Mouse (Mus musculus) hindbrain, embryonic 14.5 days (tissue): ENCODE measurements around the gene Prdm16. TPM values are rescaled to one million over a fixed set of nuclear protein-coding genes. Genes with fewer than 3 reads are reported as not detected.

Experiments
- ATAC-seq: fragments of 200-750 bp; cut with Nextera tagmentation; 2 replicates; pipeline ENCODE4 v1.8.0; 2017; ENCODE audit warnings: moderate number of reproducible peaks, mild to moderate bottlenecking, moderate TSS enrichment, moderate library complexity; ENCODE audit not compliant: low FRiP score
- DNase-seq: peaks from one replicate; pipeline ENCODE4 v3.0.0-alpha.2; 2015; ENCODE audit warnings: low spot score
- H3K27ac ChIP-seq: fragments of 300-500 bp; sonication (generic); 2 replicates; pipeline ENCODE4 v1.5.1; 2014; ENCODE audit warnings: mild to moderate bottlenecking, moderate library complexity
- H3K27me3 ChIP-seq: fragments of 300-500 bp; sonication (generic); 2 replicates; pipeline ENCODE4 v1.6.1; 2014; ENCODE audit warnings: mild to moderate bottlenecking, low read length, mixed read lengths; ENCODE audit not compliant: control insufficient read depth, insufficient read depth
- H3K36me3 ChIP-seq: fragments of 300-500 bp; sonication (generic); replicated peaks from 2 replicates; pipeline ENCODE4 v1.6.1; 2014; ENCODE audit not compliant: control insufficient read depth, insufficient read depth
- H3K4me1 ChIP-seq: fragments of 300-500 bp; sonication (generic); replicated peaks from 2 replicates; pipeline ENCODE4 v1.6.1; 2014; ENCODE audit warnings: antibody characterized with exemption, low read length, mixed read lengths; ENCODE audit not compliant: control insufficient read depth, insufficient read depth
- H3K4me2 ChIP-seq: fragments of 300-500 bp; sonication (generic); replicated peaks from 2 replicates; pipeline ENCODE4 v1.6.1; 2014; ENCODE audit warnings: mild to moderate bottlenecking, moderate library complexity
- H3K4me3 ChIP-seq: fragments of 300-500 bp; sonication (generic); replicated peaks from 2 replicates; pipeline ENCODE4 v1.5.1; 2014; ENCODE audit warnings: mild to moderate bottlenecking, low read length
- H3K9ac ChIP-seq: fragments of 300-500 bp; sonication (generic); 2 replicates; pipeline ENCODE4 v1.6.1; 2014
- H3K9me3 ChIP-seq: fragments of 300-500 bp; sonication (generic); 2 replicates; pipeline ENCODE4 v1.6.1; 2016; ENCODE audit warnings: low read length; ENCODE audit not compliant: control insufficient read depth
- WGBS: fragments of 180-500 bp; shearing (Covaris S2); extraction: QIAGEN DNeasy Blood & Tissue Kit; methylation state at CpG from one replicate; pipeline ENCODE4 v1.1.7; 2014; 5-methylcytosine and 5-hydroxymethylcytosine counted together
- polyA plus RNA-seq: library from polyadenylated mRNA; unstranded; fragments of >200 nt; fragmentation: Nextera tagmentation; extraction: Ambion mirVana; gene quantifications from 2 replicates; pipeline ENCODE4 v1.2.1, GENCODE M21; 2014

The Prdm16 gene
- polyA plus RNA-seq, 1 experiment from 2014 or later: 15.6 TPM

- H3K4me3 ChIP-seq: no peak overlapping the region
- no peaks in the 10 kb centered on the region for H3K9me3 ChIP-seq
- no peaks in the 10 kb centered on the region for H3K27me3 ChIP-seq
- H3K4me1 ChIP-seq: peaks cover 37% of the 10 kb centered on the region
- no peak overlapping the region for H3K27ac ChIP-seq
- H3K4me2 ChIP-seq: no peak overlapping the region
- H3K9ac ChIP-seq: no peak overlapping the region
- ATAC-seq: 0 out of 2 replicates have a peak, but pooled peaks have one; percentile 31
- no peak for DNase-seq
- H3K36me3 ChIP-seq: no peaks in the 10 kb centered on the region
- 29% methylated on average over 18 of the region's 18 CpGs for WGBS
Measured at GRCm38 (mm10) chr4:154393196-154394122, 243.2 kb downstream of the Prdm16 start.

- Histone ChIP-seq H3K4me2 (no peak overlapping the region), H3K27me3 (no peaks in the 10 kb centered on the region), H3K4me1 (peaks cover 37% of the 10 kb centered on the region), H3K4me3 (no peak overlapping the region), H3K9ac (no peak overlapping the region), H3K27ac (no peak overlapping the region), H3K9me3 (no peaks in the 10 kb centered on the region), H3K36me3 (no peaks in the 10 kb centered on the region)
- no peak for DNase-seq
- WGBS: 76% methylated on average over 1 of the region's 1 CpGs
- ATAC-seq: no peak
Measured at GRCm38 (mm10) chr4:154392641-154393040, 244.0 kb downstream of the Prdm16 start.

- H3K36me3 ChIP-seq: no peaks in the 10 kb centered on the region
- no peak overlapping the region for H3K4me3 ChIP-seq
- peak overlapping the region; percentile 63 for H3K27ac ChIP-seq
- ATAC-seq (peak; percentile 44; the same call in 1 of the 2 replicates), DNase-seq (peak; percentile 54)
- no peaks in the 10 kb centered on the region for H3K27me3 ChIP-seq
- peaks cover 42% of the 10 kb centered on the region for H3K4me1 ChIP-seq
- no peak overlapping the region for H3K4me2 ChIP-seq
- no peak overlapping the region; the same call in 1 of the 2 replicates for H3K9ac ChIP-seq
- WGBS: 7% methylated on average over 20 of the region's 20 CpGs
- H3K9me3 ChIP-seq: no peaks in the 10 kb centered on the region
Measured at GRCm38 (mm10) chr4:154390333-154391080, 246.2 kb downstream of the Prdm16 start.

- Histone ChIP-seq H3K4me1 (peaks cover 42% of the 10 kb centered on the region), H3K27ac (no peak overlapping the region), H3K36me3 (no peaks in the 10 kb centered on the region), H3K9me3 (no peaks in the 10 kb centered on the region), H3K4me2 (no peak overlapping the region), H3K27me3 (no peaks in the 10 kb centered on the region), H3K9ac (no peak overlapping the region), H3K4me3 (no peak overlapping the region)
- 84% methylated on average over 2 of the region's 2 CpGs for WGBS
- ATAC-seq: no peak
- no peak for DNase-seq
Measured at GRCm38 (mm10) chr4:154389641-154390040, 247.0 kb downstream of the Prdm16 start.

GRCm38 (mm10) chr4:154386810-154387209 is 249.9 kb downstream of the Prdm16 start:
- Histone ChIP-seq H3K4me3 (no peak overlapping the region), H3K9ac (no peak overlapping the region), H3K4me2 (no peak overlapping the region), H3K36me3 (no peaks in the 10 kb centered on the region), H3K27ac (no peak overlapping the region), H3K9me3 (no peaks in the 10 kb centered on the region), H3K27me3 (no peaks in the 10 kb centered on the region), H3K4me1 (peaks cover 26% of the 10 kb centered on the region)
- WGBS: 40% methylated on average over 8 of the region's 8 CpGs
- no peak for ATAC-seq
- DNase-seq: no peak

- Histone ChIP-seq H3K4me3 (no peak overlapping the region), H3K36me3 (no peaks in the 10 kb centered on the region), H3K9ac (no peak overlapping the region), H3K27ac (no peak overlapping the region), H3K4me1 (peaks cover 18% of the 10 kb centered on the region), H3K27me3 (no peaks in the 10 kb centered on the region), H3K4me2 (no peak overlapping the region), H3K9me3 (no peaks in the 10 kb centered on the region)
- WGBS: 75% methylated on average over 2 of the region's 2 CpGs
- ATAC-seq: no peak
- no peak for DNase-seq
Measured at GRCm38 (mm10) chr4:154385918-154386317, 250.8 kb downstream of the Prdm16 start.

GRCm38 (mm10) chr4:154385208-154385607 is 251.5 kb downstream of the Prdm16 start:
- H3K27ac ChIP-seq: no peak overlapping the region
- ATAC-seq (no peak), DNase-seq (no peak)
- H3K4me3 ChIP-seq: no peak overlapping the region
- H3K9ac ChIP-seq: no peak overlapping the region
- no peak overlapping the region for H3K4me2 ChIP-seq
- no peaks in the 10 kb centered on the region for H3K27me3 ChIP-seq
- no peaks in the 10 kb centered on the region for H3K36me3 ChIP-seq
- 65% methylated on average over 8 of the region's 8 CpGs for WGBS
- no peaks in the 10 kb centered on the region for H3K9me3 ChIP-seq
- H3K4me1 ChIP-seq: peaks cover 11% of the 10 kb centered on the region

GRCm38 (mm10) chr4:154378876-154379275 is 257.8 kb downstream of the Prdm16 start:
- Histone ChIP-seq H3K36me3 (no peaks in the 10 kb centered on the region), H3K9me3 (no peaks in the 10 kb centered on the region), H3K4me3 (no peak overlapping the region), H3K4me1 (no peaks in the 10 kb centered on the region), H3K27me3 (no peaks in the 10 kb centered on the region), H3K27ac (no peak overlapping the region), H3K9ac (no peak overlapping the region), H3K4me2 (no peak overlapping the region)
- ATAC-seq: no peak
- WGBS: 87% methylated on average over 2 of the region's 2 CpGs
- DNase-seq: no peak

- DNase-seq: no peak
- Histone ChIP-seq H3K9ac (no peak overlapping the region), H3K27me3 (no peaks in the 10 kb centered on the region), H3K27ac (no peak overlapping the region), H3K4me3 (no peak overlapping the region), H3K4me1 (no peaks in the 10 kb centered on the region), H3K36me3 (no peaks in the 10 kb centered on the region), H3K9me3 (no peaks in the 10 kb centered on the region), H3K4me2 (no peak overlapping the region)
- WGBS: 90% methylated on average over 10 of the region's 10 CpGs
- no peak for ATAC-seq
Measured at GRCm38 (mm10) chr4:154375939-154376625, 260.6 kb downstream of the Prdm16 start.
